Mouse (Mus musculus): ENCODE measurements around the gene Itprip.

Gene Itprip

DNA sequence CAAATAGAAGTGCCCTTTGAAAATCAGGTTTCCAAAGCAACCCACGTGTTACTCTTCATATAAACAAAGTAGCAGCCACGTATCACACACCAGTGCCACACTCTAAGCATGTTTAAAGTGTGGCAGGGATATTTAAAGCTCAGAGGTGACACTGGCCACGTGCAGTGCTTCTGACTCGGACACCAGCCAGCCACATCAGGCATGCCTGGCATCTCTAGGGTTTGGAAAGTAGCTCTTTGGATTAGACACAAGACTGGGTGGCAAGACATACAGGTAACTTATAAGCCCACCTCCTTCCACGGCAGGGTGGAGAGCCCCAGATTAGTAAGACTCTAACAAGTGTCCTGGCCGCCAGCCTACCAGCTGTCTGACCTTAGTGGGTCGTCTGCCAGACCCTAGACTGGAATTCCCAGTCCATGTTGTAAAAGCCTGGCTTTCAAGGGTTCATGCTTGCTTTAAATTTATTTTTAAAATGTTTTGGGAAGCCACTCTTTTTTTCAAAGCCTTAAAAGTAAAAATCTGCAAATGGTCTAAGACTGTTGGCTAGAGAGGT lies 33.8 kb downstream of the Itprip start:
- no peak for DNase-seq (ENCODE audit: low spot score)

DNA sequence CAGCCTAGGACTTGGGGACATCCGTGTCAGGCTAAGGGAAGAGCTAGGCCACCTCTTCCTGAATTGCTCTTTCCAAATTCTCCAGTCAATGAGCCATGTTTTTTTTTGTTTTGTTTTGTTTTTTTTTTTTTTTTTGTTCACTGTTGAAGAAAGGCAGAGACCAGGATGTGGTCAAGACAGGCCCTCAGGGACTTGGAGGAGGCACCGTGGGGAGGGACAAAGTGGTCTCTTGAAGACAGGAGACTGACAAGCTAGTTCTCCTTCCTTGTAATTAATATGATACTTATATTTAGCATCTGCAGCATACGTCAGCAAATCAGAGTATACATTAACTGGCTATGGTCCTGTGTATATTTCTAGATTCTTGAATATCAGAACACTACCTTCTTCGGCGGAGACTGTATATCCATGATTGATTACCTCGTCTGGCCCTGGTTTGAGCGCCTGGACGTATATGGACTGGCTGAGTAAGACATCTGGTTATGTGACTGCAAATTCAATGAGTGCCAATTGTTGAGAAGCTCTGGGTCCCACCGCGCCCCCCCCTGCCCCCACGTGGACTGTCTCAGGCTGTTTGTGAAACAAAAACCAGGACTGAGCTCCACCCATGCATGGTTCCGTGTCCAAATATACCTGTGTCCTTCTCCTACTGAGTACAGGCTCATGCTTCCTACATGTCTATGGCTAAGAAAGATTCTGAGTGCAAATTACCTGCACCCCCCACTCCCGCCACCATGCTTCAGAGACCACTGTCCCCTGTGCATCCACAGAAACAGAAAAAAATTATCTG lies 34.6 kb downstream of the Itprip start:
- DNase-seq (ENCODE audit: low spot score), result no peak

DNA sequence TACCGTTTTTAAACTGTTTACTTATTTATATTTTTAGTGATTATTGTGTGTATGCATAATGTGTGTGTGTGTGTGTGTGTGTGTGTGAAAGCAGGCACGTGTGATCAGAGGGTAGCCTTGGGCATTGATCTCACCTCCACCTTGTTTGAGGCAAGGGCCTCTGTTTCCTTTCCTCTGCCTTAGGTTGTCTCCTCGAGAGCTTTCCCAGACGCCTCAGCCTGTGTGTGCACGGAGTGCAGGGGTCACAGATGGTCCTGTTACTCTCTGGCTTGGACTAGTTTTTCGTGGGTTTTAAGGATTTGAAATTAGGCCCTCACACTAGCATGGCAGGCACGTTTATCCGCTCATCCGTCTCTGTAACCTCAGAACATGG lies 36.2 kb downstream of the Itprip start:
- no peak for DNase-seq (ENCODE audit: low spot score)

DNA sequence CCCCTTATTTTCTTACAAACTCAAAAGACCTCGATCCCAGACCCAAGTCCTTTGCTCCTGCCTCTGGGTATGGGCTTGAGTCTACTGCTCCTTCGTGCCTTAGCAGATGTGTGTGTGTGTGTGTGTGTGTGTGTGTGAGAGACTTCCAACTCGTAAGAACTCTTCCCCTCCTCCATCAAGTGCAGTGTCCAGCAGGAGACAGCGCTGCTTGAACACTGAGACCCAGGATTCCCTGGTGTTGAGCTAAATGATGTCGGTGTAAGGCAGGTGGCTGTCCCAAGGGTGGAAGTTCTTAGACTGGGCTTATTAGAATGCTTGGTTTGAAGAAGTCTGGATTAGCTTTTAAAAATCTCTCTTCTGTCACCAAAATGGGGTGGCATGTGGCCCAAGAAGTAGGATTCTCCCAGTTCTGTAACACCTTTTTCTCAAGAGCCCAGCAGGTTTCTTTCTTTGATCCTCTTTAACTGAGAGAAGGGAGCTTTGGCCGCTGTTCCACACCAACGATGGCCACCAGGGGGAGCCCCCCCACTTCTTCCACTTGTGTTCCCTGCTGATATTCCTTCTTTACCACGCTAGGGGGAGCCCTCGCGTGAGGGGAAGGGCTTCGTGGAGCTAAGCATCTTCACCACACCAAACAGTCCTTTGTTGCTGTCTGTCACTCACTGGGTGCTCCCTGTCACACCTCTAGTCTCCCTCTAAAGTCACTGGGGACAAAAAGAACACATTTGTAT lies 36.8 kb downstream of the Itprip start:
- peak; percentile 43 for DNase-seq (ENCODE audit: low spot score)

DNA sequence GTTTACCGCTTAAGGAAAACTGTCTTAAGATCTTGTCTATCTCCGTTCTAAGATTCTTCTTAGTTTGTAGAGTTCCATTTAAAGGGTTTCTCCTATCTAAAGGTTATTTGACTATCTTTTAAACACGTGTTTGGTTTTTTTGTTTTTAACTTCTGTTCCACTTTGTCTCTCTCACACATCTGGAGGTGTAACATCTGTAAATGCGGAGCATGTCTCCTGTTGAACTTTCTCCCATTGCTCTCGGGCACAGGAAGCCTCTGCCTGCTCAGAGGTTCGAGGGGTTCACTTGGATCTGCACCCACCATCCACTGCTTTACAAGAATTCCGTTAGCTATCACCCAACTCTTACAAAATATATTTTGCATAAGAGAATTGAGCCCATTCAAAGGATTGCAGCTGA lies 37.6 kb downstream of the Itprip start:
- no peak for DNase-seq (ENCODE audit: low spot score)

DNA sequence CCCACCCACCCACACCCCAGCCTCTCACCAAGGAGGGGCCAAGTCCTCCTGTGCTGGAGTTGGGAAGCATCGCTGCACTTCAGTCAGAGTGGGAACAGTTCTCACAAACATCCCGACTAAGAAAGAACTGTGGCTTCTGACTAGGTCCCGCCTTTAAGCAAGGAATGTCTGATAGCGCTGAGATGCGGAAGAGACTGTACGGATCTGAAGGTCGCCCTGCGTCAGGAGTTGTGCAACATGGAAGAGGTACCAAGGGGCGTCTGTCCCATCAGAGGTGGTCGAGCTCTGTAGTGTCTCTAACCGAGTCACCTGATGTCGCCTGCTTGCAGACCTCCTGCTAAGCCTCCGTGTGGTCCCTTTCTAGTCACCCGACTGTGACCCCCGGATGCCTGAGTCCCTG lies 42.8 kb downstream of the Itprip start:
- DNase-seq (ENCODE audit: low spot score), result no peak

DNA sequence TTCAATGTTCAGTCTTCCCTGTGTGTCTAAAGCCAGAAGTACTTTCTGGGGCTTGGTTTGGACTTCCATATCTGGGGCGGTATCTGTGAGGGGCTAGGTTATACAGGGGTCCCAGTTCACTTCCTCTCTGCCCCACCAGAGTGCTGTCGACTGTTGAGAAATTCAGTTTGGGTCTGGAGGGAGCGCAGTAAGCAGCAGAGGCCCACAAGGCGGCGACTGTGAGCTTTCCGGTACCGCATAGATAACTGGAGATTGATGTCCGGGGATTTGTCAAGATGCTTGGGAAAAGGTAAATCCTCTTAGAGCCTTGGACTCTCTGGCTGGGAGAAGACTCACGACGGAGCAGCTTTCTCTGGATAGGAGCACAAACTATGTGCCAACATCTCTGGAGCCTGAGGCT lies 47.6 kb downstream of the Itprip start:
- no peak for DNase-seq (ENCODE audit: low spot score)

DNA sequence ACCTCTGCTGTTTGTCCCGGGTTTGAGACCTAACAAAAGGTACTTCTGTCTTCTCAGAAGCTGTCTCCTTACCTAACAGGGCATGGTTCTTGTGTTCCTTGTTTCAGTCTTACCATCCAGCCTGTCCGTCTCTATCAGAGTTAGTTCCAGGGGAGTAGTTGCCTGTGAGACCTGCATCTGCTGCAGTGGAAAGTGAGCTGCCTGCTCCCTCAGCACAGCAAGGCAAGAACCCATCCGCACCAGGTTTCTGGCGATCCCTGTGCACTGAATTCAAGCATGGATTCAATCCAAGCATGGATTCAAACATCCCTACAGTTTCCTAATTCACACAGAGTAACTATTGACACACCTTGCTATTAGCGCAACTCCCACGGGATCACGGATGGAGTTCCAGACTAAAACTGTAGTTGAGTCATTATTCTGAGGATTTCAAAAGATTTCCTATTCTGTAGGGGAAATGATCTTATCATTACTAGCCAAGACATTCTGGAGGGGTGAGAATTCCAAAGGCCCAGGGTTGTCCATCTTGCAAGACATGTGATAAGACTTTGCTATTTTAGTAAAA lies 48.9 kb downstream of the Itprip start:
- DNase-seq (ENCODE audit: low spot score), result no peak

DNA sequence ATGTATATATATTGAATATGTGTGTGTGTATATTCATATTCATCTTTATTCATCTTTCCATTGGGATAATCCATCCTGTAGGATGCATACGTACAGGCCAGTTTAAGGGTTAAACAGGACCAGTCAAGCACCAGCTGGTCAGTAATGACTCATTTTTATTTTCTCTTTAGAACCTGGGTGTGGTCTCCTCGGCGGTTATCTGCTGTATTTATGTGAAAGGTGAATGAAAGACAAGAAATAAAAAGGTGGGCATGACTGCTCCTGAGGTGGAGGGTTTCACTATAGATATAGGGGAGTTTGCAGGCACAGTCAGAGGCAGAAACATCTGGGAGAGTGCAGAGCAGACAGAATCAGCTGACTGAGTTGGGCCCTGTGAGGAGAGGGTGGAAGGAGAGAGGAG lies 49.6 kb downstream of the Itprip start:
- no peak for DNase-seq (ENCODE audit: low spot score)

DNA sequence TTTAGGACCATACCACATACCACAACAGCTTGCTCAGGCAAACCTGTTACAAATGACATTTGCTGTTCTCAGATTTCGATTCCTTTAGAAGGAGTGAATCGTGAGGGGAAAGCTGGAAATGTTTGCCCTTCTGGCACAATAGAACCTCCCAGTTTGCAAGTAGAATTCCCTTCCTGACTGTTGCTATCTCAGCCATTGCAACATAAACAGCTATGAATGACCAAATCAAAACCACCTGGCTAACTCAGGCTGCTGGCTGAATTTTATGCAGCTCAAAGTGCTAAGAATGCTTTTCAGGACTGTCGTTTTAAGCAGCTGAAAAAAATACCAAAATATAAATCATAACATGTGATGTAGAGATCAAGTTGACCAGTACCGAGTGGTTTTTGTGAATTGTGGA lies 50.1 kb downstream of the Itprip start:
- no peak for DNase-seq (ENCODE audit: low spot score)

DNA sequence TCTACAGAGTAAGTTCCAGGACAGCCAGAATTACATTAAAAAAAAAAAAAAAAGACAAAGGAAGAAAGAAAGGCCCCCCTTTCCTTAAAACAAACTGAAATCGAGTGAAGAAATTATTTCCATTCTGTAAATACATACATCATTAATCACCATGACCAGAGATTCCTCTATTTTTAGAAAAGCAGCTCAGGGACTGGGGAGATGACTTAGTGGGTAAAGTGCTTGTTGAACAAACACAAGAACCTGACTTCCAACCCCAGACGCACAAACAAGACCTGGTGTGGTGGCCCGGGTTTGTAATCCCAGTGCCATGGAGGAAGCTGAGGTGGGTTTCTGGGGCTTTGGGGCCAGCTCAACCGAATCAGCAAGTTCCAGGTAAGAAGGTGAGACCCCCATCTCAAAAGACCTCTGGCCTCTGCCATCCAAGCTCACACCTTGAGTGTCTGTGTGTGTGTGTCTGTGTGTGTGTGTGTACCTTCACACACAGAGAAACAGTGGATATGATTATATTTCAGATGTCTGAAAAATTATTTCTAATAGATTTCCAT lies 51.4 kb downstream of the Itprip start:
- DNase-seq (ENCODE audit: low spot score), result no peak

DNA sequence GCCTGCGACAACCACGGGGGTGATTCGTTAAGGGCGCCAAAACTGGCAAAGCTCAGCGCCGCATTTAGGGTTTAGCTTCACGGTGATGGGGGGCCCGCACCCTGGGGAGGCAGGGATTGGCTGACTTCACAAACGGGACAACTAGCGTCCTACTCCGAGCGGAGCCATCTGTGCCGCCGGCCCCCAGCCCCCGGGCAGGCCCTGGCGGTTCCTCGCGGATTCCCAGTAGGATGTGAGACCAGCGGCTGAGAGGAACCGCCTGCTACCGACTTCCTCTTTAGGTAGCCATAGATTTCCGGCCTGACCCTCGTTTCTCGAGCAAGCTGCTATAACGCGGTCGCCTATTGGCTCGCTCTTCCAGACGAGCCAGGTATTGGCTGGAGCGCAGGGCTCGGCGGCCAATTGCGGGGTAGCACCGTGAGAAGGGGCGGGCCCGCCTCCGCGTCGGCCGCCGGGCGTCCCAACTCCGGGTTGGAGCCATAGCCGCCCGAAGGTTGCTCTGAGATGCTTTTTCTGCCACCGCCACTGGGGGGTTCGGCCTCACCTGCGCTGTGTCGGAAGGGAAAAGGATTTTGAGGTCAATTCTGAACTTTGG lies 53.6 kb downstream of the Itprip start, which contains the start of gene Gsto2:
TSS of gene Gsto2 (plus strand) at position 182 of the 595 bp plus-strand sequence.
- DNase-seq (ENCODE audit: low spot score), result peak; percentile 79

DNA sequence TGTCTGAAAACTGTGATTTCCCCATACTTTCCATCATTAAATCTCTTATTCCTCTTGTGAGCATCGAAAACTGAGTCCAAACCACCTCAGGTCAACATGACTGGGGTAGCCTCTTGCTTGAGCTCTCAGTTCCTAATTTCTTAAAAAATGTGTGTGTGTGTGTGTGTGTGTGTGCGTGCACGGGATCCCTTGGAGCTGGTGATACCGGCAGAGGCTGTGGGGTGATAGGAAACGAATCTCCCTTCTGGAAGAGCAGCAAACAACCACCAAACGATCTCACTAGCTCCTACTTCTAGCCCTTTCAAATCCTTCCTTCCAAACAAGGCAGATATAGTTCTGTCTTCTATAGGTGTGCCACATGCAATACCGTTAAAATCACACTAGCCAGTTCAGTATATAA lies 54.4 kb downstream of the Itprip start:
- DNase-seq (ENCODE audit: low spot score), result no peak

DNA sequence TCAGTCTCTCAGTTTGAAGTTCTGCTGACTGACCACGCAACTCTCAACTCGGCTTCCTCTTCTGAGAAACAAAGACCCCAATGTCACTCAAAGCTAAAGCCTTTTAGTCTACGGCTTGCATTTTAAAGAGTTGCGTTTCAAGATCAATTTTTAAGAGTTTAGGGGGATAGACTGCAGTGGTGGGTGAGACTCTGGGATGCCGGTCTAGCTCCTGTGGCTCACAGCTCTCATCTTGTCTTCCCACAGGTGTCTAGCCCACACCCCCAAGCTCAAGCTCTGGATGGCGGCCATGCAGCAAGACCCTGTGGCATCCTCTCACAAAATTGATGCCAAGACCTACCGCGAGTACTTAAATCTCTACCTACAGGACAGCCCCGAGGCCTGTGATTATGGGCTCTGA lies 55.0 kb downstream of the Itprip start:
- no peak for DNase-seq (ENCODE audit: low spot score)

DNA sequence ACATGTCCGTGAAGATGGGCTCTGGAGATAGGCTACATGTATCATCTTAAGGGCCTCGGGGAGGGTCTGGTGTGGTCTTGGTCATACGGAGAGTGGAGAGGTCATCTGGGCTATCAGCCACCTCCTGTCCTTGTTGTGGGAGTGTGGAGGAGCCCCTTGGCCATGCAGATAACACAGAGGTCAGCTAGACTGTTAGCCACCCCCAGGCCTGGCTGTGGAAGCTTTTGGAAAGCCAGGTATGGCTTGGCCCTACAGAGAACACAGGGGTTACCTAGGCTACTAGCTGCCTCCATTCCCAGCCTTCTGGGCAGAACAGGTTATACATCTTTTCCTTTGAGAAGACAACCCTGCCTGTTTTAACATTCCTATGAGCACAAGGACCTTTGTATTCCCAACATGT lies 56.5 kb downstream of the Itprip start:
- no peak for DNase-seq (ENCODE audit: low spot score)

DNA sequence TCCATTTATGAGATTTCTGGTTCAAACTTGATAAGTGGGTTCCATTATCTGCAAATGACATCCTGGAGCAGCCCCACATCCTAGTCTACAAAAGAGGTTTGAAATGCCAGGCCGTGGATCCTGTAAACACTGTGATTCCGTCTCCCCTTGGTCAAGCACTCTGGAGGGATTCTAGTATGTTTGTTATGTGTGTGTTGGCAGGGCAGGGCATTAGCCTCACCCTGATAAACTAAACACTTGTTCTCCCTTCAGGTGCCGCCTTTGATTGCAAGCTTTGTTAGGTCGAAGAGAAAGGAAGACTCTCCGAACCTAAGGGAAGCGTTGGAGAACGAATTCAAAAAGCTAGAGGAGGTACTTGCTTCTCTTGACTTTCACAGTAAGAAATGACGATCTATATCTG lies 59.9 kb downstream of the Itprip start:
- DNase-seq (ENCODE audit: low spot score), result no peak

DNA sequence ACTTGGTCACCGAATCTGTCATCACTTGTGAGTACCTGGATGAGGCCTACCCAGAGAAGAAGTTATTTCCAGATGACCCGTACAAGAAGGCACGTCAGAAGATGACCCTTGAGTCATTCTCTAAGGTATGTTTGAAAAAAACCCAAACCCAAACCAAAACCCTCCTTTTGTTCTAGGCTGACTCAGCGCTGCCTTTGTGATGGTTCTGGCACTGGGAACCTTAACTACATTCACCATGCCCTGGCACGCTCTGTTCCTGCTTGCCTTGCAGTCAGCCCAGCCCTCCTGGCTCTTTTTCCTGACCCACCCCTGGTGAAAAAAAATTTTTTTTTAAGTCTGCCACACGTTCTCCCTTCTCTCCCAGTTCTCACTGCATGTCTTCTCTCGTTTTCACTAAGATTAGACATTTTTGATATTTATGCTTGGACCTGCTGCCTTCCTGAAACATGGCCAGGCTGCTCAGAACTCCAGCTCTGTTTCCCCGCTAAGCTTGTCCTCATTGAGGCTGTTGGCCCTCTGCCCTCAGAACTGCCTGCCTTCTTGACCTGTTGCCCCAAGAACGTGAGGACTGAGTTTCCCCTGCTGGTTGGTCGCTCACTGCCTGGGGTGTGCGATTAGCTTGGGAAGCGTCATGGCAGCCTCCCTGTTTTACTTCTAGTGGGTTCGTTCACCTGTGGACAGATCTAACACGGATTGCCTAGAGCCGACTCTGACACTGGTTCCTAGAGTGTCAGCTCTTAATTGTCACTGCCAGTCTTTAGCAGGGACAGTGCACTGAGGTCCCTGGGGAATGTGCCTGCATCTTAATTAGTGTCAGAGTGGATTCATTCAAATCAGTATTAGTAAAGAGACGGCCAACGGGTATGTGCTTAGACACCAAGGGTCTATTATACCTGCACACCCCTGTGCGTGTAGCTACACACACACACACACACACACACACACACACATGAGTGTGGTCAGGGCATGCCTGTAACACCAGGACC lies 60.8 kb downstream of the Itprip start:
- DNase-seq (ENCODE audit: low spot score), result no peak

DNA sequence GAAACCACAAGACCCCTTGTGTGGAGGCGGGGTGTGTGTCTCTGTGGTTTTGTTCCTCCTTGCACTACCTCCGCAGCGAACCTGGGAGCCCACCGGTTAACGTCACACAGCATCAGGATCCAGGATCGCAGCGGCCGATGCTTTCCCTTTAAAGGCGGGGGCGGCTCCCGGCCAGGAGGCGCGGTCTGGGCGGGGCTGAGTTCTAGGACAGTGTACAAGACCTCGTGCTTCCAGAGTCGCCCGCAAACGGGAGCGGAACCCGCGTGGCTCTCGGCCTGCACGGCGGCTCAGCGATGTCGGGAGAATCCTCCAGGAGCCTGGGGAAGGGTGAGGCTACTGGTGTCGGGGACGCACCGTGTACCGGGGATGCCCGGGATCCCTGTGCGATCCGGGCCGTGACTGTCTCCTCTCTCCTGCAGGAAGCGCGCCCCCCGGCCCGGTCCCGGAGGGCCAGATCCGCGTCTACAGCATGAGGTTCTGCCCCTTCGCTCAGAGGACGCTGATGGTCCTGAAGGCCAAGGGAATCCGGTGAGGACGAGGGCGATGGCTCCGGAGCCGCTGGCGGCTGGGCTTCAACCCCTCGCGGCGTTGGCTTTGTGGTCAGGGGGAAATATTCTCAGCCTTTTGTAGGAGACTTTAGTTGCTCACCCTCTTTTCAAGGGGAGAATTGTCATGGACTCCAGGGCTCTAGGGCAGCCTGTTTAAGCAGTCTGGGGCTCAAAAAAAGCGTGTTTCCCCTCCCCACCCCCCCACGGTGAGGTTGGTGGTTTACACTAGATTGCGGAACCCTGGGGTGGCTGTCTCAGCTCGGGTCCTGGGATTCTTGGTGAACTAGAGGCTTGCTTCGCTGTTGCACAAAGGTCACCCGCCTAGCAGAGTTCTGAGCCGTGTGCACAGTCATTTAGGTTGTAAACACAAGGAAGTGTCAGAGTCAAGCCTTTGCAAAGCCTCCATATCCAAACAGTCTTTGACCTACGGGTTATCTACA lies 64.0 kb downstream of the Itprip start, which contains the start of gene Gsto1:
TSS of gene Gsto1 (plus strand) at position 175 of the 988 bp plus-strand sequence.
- peak; percentile 60 for DNase-seq (ENCODE audit: low spot score)

DNA sequence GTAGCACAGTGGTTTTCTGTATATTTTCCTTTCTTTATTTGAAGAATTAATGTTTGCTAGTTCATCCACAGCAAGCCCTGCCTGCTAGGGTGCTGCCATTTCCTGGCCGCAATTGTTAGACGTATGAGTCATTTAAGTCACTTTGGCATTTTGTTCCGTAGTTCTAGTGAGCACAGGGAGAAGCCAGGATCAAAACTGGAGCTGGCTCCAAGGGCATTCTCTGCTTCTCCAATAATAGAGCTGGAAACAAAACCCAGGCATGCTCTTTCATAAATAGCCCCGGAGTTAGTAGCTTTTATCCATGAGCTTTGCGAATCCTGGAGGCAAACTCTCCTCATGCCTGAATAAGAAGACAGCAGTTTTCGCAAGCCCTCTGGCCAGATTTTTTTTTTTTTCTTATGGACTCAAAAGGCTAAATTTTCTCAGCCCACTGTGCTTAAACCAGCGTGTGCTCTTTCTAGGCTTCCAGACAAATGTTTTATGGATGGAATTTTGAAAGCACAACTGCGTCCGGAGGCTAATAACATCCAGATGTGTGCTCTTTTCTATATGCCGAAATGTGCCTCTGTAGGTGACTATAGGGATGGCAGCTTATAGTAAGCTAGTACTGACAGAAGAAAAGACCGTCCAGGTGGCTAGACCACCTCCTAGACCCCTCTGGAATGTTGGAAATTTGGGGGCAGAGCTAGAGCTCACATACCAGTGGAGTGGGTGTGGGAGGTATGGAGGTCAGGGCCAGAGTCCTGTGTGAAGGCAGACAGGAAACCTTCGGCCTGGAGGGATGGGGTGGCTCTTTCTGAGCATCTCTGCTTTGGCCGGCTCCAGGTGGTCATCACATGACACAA lies 64.9 kb downstream of the Itprip start:
- no peak for DNase-seq (ENCODE audit: low spot score)

Data from layer of hippocampus, adult 9-10 months (tissue).